Comparison of ENCODE assay signal across 18 mouse cellular contexts in genomic region chr9:88328666-88329065, GRCm38 (mm10). TPM values are rescaled to one million over a fixed set of nuclear protein-coding genes. Genes with fewer than 3 reads are reported as not detected.
A peak's percentile ranks its signal among the peaks of the same experiment; 100 is the strongest.
DNase-seq lines count a peak whose midpoint lies in the region; ATAC-seq lines count a peak whose summit lies in the region.
"Had no signal": no experiment of that assay in that cellular context is flagged by ENCODE, and none has a peak within 500 bp of the region (broad histone marks: within the 10 kb centered on the region; RNA-seq: fewer than 3 reads in every experiment).

No protein-coding gene starts in this region.

- no peak for ATAC-seq in heart, embryonic 13.5 days (ENCODE audit: extremely low read depth, insufficient number of reproducible peaks, low FRiP score, low TSS enrichment)
- no peak for ATAC-seq in limb, embryonic 13.5 days (ENCODE audit: low FRiP score, low read depth)
- ATAC-seq in embryonic facial prominence, embryonic 14.5 days (ENCODE audit: low read depth): no peak
- no peak for ATAC-seq in liver, embryonic 13.5 days (ENCODE audit: low read depth)
- ATAC-seq: hindbrain, postnatal 0 days had no signal

- peak overlapping the region; percentile 87 for H3K4me2 ChIP-seq in heart, embryonic 13.5 days
- H3K4me2 ChIP-seq in limb, embryonic 13.5 days (replicated peaks): peak overlapping the region; percentile 94
- H3K4me2 ChIP-seq in embryonic facial prominence, embryonic 14.5 days (ENCODE audit: low read depth, low read length): peak overlapping the region; percentile 93
- peak overlapping the region; percentile 71 for H3K4me2 ChIP-seq in liver, embryonic 13.5 days

- peaks cover 22% of the 10 kb centered on the region for H3K27me3 ChIP-seq in heart, embryonic 13.5 days (replicated peaks)
- H3K27me3 ChIP-seq in limb, embryonic 13.5 days: peaks cover 46% of the 10 kb centered on the region
- H3K27me3 ChIP-seq in limb, embryonic 10.5 days (ENCODE audit: low read depth, poor library complexity, severe bottlenecking): peaks cover 64% of the 10 kb centered on the region
- H3K27me3 ChIP-seq in embryonic facial prominence, embryonic 14.5 days (replicated peaks; ENCODE audit: control insufficient read depth, insufficient read depth, low read length): peaks cover 13% of the 10 kb centered on the region
- peaks cover 42% of the 10 kb centered on the region for H3K27me3 ChIP-seq in liver, embryonic 13.5 days
- H3K27me3 ChIP-seq: midbrain, embryonic 15.5 days had no signal

- peaks cover 7% of the 10 kb centered on the region; the same call in 1 of the 2 replicates for H3K9me3 ChIP-seq in heart, embryonic 13.5 days
- H3K9me3 ChIP-seq in limb, embryonic 13.5 days: no peaks in the 10 kb centered on the region
- no peaks in the 10 kb centered on the region for H3K9me3 ChIP-seq in limb, embryonic 10.5 days (replicated peaks)
- H3K9me3 ChIP-seq in embryonic facial prominence, embryonic 14.5 days (ENCODE audit: control insufficient read depth, low read length): no peaks in the 10 kb centered on the region
- H3K9me3 ChIP-seq in liver, embryonic 13.5 days (replicated peaks): no peaks in the 10 kb centered on the region
- H3K9me3 ChIP-seq: midbrain, embryonic 15.5 days; neural tube, embryonic 13.5 days had no signal

- no peaks in the 10 kb centered on the region for H3K36me3 ChIP-seq in heart, embryonic 13.5 days
- H3K36me3 ChIP-seq in limb, embryonic 13.5 days: no peaks in the 10 kb centered on the region
- no peaks in the 10 kb centered on the region for H3K36me3 ChIP-seq in limb, embryonic 10.5 days
- no peaks in the 10 kb centered on the region for H3K36me3 ChIP-seq in embryonic facial prominence, embryonic 14.5 days (ENCODE audit: control insufficient read depth, insufficient read depth, low read length)
- no peaks in the 10 kb centered on the region for H3K36me3 ChIP-seq in liver, embryonic 13.5 days
- H3K36me3 ChIP-seq: midbrain, embryonic 15.5 days; neural tube, embryonic 13.5 days had no signal

- H3K27ac ChIP-seq in heart, embryonic 13.5 days (replicated peaks): no peak overlapping the region
- H3K27ac ChIP-seq in limb, embryonic 13.5 days: no peak overlapping the region
- H3K27ac ChIP-seq in limb, embryonic 10.5 days: no peak overlapping the region
- no peak overlapping the region for H3K27ac ChIP-seq in embryonic facial prominence, embryonic 14.5 days (replicated peaks; ENCODE audit: low read depth, low read length)
- no peak overlapping the region for H3K27ac ChIP-seq in liver, embryonic 13.5 days
- H3K27ac ChIP-seq: hindbrain, postnatal 0 days; midbrain, embryonic 15.5 days; neural tube, embryonic 13.5 days had no signal

- H3K9ac ChIP-seq in heart, embryonic 13.5 days: 0 out of 2 replicates have a peak overlapping the region, but pooled peaks have one; percentile 82
- H3K9ac ChIP-seq in limb, embryonic 13.5 days: no peak overlapping the region
- no peak overlapping the region for H3K9ac ChIP-seq in embryonic facial prominence, embryonic 14.5 days (ENCODE audit: low read depth, low read length)
- H3K9ac ChIP-seq in liver, embryonic 13.5 days: no peak overlapping the region
- H3K9ac ChIP-seq: forebrain, postnatal 0 days; lung, embryonic 14.5 days; midbrain, embryonic 15.5 days; neural tube, embryonic 13.5 days had no signal

- peaks cover 10% of the 10 kb centered on the region for H3K4me1 ChIP-seq in heart, embryonic 13.5 days
- peaks cover 12% of the 10 kb centered on the region; the same call in 1 of the 2 replicates for H3K4me1 ChIP-seq in limb, embryonic 13.5 days
- H3K4me1 ChIP-seq in limb, embryonic 10.5 days: peaks cover 26% of the 10 kb centered on the region
- 0 out of 2 replicates have a peak, but pooled peaks cover 3% of the 10 kb centered on the region for H3K4me1 ChIP-seq in embryonic facial prominence, embryonic 14.5 days (ENCODE audit: control insufficient read depth, insufficient read depth, low read length)
- peaks cover 6% of the 10 kb centered on the region for H3K4me1 ChIP-seq in liver, embryonic 13.5 days (replicated peaks)

- DNase-seq in heart, adult 18-20 months: no peak
- no peak for DNase-seq in limb, embryonic 10.5 days (ENCODE audit: low spot score)
- DNase-seq in embryonic facial prominence, embryonic 14.5 days (ENCODE audit: low spot score): no peak
- no peak for DNase-seq in liver, embryonic 13.5 days
- DNase-seq in urinary bladder, postnatal 14 days (ENCODE audit: low spot score): no peak
- no peak for DNase-seq in yolk sac, embryonic 10.5 days (ENCODE audit: low spot score)
- DNase-seq: cerebellum, adult 9-10 months; forebrain, postnatal 0 days; heart, adult 11 months; layer of hippocampus, postnatal 36 days; right cerebral cortex, adult 18-20 months; thymus, postnatal 36 days had no signal

- 31% methylated on average over 5 of the region's 5 CpGs for WGBS in heart, embryonic 13.5 days
- 16% methylated on average over 5 of the region's 5 CpGs for WGBS in limb, embryonic 13.5 days
- WGBS in limb, embryonic 10.5 days: 17% methylated on average over 5 of the region's 5 CpGs
- 24% methylated on average over 5 of the region's 5 CpGs for WGBS in embryonic facial prominence, embryonic 14.5 days
- WGBS in liver, embryonic 13.5 days (ENCODE audit: insufficient replicate concordance): 33% methylated on average over 5 of the region's 5 CpGs

- H3K4me3 ChIP-seq in heart, embryonic 13.5 days: peak overlapping the region; percentile 67; the same call in 1 of the 2 replicates
- H3K4me3 ChIP-seq in limb, embryonic 13.5 days: peak overlapping the region; percentile 65
- no peak overlapping the region for H3K4me3 ChIP-seq in limb, embryonic 10.5 days
- H3K4me3 ChIP-seq in embryonic facial prominence, embryonic 14.5 days (ENCODE audit: low read depth, low read length): peak overlapping the region; percentile 55; the same call in 1 of the 2 replicates
- H3K4me3 ChIP-seq in liver, embryonic 13.5 days (replicated peaks): peak overlapping the region; percentile 55
- H3K4me3 ChIP-seq: midbrain, embryonic 15.5 days had no signal

RNA-seq across cellular contexts. Expression of gene Nt5e, which starts 1.7 kb away (rescaled TPM):
- 4.0 and 4.4 TPM in 2 replicates for polyA plus RNA-seq in heart, embryonic 13.5 days (2015; fragmentation: Nextera tagmentation; extraction: Ambion mirVana)
- total RNA-seq in heart, adult 18-20 months (2021): 10 to 100 TPM; 10.7 to 16.7 TPM
- polyA plus RNA-seq in limb, embryonic 13.5 days (2015; fragmentation: Nextera tagmentation; extraction: Ambion mirVana): 10.4 and 13.2 TPM in 2 replicates
- polyA plus RNA-seq in limb, embryonic 10.5 days (2016; fragmentation: Nextera tagmentation; extraction: Ambion mirVana): 0.97 and 1.6 TPM in 2 replicates
- 21.4 and 21.6 TPM in 2 replicates for polyA plus RNA-seq in embryonic facial prominence, embryonic 14.5 days (2014; fragmentation: Nextera tagmentation; extraction: Ambion mirVana)
- 6.5 and 8.6 TPM in 2 replicates for polyA plus RNA-seq in liver, embryonic 13.5 days (2015; fragmentation: Nextera tagmentation; extraction: Ambion mirVana)
